Mouse (Mus musculus): ENCODE data around the gene Lrrc17. TPM values are rescaled to one million over a fixed set of nuclear protein-coding genes. Genes with fewer than 3 reads are reported as not detected.
"Not testable (repeated sequence)": the region's sequence is repeated elsewhere in the genome, so short reads cannot be mapped to it uniquely, and the experiment has no call there.

The Lrrc17 gene
- polyA plus RNA-seq, 1 experiment: not detected

GRCm38 (mm10) chr5:21592106-21592505 is 48.7 kb downstream of the Lrrc17 start:
- Histone ChIP-seq H3K27ac (ENCODE audit: insufficient read depth, low read length) (no peak overlapping the region), H3K4me3 (ENCODE audit: insufficient read depth, low read length) (no peak overlapping the region), H3K4me1 (ENCODE audit: control insufficient read depth, insufficient read depth, low read length) (no peaks in the 10 kb centered on the region)
- TF ChIP-seq CTCF (IDR thresholded peaks at IDR 0.05; ENCODE audit: extremely low read depth, insufficient read depth, low read length) (no peak), POLR2A (IDR thresholded peaks at IDR 0.05; ENCODE audit: extremely low read depth, insufficient read depth, low read length) (no peak)

DNA sequence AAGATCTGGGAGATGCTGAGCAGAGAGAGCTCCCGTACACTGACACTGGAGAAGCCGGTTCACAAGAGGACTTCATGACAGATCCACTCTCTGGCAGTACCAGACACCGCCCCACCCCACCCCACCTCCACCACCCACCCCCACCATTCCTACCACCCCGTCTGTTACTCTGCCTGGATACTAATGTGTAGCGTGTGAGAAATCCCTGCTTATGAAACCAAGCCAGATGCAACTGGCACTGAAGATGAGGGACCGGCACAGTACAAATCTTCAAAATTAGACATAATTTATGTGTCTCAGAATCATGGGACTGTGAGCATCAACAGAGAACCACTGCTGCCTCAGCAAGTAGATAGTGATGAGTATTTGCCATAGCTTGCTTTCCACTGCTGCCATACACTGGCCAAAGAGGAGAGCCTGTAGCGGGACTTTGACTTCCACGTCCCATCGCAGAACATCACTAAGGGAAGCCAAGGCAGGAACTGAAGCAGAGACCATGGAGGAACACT is 49.9 kb downstream of the Lrrc17 start:
- Histone ChIP-seq H3K4me3 (ENCODE audit: insufficient read depth, low read length) (no peak overlapping the region), H3K27ac (ENCODE audit: insufficient read depth, low read length) (no peak overlapping the region), H3K4me1 (ENCODE audit: control insufficient read depth, insufficient read depth, low read length) (no peaks in the 10 kb centered on the region)
- TF ChIP-seq POLR2A (IDR thresholded peaks at IDR 0.05; ENCODE audit: extremely low read depth, insufficient read depth, low read length): no peak
- TF ChIP-seq CTCF (IDR thresholded peaks at IDR 0.05; ENCODE audit: extremely low read depth, insufficient read depth, low read length): no peak

- H3K4me1 ChIP-seq (ENCODE audit: control insufficient read depth, insufficient read depth, low read length); H3K27ac ChIP-seq (ENCODE audit: insufficient read depth, low read length); H3K4me3 ChIP-seq (ENCODE audit: insufficient read depth, low read length): not testable (repeated sequence)
Measured at GRCm38 (mm10) chr5:21599536-21599935, 56.2 kb downstream of the Lrrc17 start.

- Histone ChIP-seq H3K27ac (ENCODE audit: insufficient read depth, low read length) (no peak overlapping the region), H3K4me3 (ENCODE audit: insufficient read depth, low read length) (no peak overlapping the region), H3K4me1 (ENCODE audit: control insufficient read depth, insufficient read depth, low read length) (no peaks in the 10 kb centered on the region)
- no peak for TF ChIP-seq CTCF (IDR thresholded peaks at IDR 0.05; ENCODE audit: extremely low read depth, insufficient read depth, low read length)
- no peak for TF ChIP-seq POLR2A (IDR thresholded peaks at IDR 0.05; ENCODE audit: extremely low read depth, insufficient read depth, low read length)
Measured at GRCm38 (mm10) chr5:21599961-21600360, 56.6 kb downstream of the Lrrc17 start.

- no peak overlapping the region for H3K4me3 ChIP-seq (ENCODE audit: insufficient read depth, low read length)
- H3K4me1 ChIP-seq (ENCODE audit: control insufficient read depth, insufficient read depth, low read length): peaks cover 6% of the 10 kb centered on the region; the same call in 1 of the 2 replicates
- TF ChIP-seq CTCF (IDR thresholded peaks at IDR 0.05; ENCODE audit: extremely low read depth, insufficient read depth, low read length) (no peak), POLR2A (IDR thresholded peaks at IDR 0.05; ENCODE audit: extremely low read depth, insufficient read depth, low read length) (no peak)
- H3K27ac ChIP-seq (ENCODE audit: insufficient read depth, low read length): no peak overlapping the region
Measured at GRCm38 (mm10) chr5:21605936-21606335, 62.6 kb downstream of the Lrrc17 start.

DNA sequence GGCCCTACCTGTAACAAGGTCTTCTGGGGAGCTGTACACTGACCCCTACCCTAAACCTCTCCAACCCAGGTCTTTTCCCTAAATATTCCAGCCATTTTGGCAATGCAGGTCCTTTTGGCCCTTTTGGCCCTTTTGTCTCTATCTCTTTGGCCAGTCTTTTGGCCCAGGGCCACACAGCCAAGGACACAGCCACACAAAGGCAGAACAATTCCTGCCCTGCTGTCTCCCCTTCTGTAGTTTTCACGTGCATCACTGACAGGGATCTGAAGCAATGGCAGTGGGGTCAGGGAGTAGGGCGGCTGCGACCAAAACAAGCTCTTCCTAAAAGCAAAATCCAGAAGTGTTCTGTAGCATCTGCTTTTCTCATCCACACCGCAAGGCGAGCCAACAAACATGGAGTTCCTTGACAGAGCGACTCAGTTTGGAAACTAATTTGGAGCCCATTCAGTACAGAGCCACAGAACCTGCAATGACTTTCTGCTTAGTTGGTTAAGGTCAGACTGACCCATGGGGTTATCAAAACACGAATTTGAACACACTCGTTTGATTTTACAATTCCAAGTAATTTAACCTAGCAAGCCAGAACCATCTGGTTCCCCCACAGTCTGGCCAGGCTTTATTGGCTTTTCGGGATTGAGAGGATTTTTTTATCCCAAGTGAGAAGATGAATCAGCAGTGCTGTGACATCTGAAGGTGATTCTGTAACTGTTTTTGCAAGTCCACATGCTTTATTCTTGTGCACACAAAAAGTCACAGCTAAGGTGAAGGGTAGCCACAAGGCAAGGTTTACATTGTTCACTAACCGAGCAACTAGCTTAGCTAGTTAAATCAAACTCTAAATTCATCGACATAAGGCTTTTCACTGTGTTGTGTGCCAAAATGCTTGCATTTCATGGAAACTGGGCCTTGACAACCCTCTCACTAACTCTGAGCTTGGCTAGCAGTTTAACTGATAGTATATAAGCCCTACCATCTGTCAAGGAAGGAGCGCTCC is 65.2 kb downstream of the Lrrc17 start:
- TF ChIP-seq CTCF (IDR thresholded peaks at IDR 0.05; ENCODE audit: extremely low read depth, insufficient read depth, low read length): no peak
- TF ChIP-seq POLR2A (IDR thresholded peaks at IDR 0.05; ENCODE audit: extremely low read depth, insufficient read depth, low read length): no peak
- Histone ChIP-seq H3K4me3 (ENCODE audit: insufficient read depth, low read length) (no peak overlapping the region), H3K27ac (ENCODE audit: insufficient read depth, low read length) (peak overlapping the region; percentile 82), H3K4me1 (ENCODE audit: control insufficient read depth, insufficient read depth, low read length) (peaks cover 6% of the 10 kb centered on the region; the same call in 1 of the 2 replicates)

GRCm38 (mm10) chr5:21610996-21611395 is 67.6 kb downstream of the Lrrc17 start:
- no peak overlapping the region for H3K4me3 ChIP-seq (ENCODE audit: insufficient read depth, low read length)

GRCm38 (mm10) chr5:21614299-21614698 is 70.9 kb downstream of the Lrrc17 start:
- not testable (repeated sequence) for H3K27ac ChIP-seq (ENCODE audit: insufficient read depth, low read length); H3K4me1 ChIP-seq (ENCODE audit: control insufficient read depth, insufficient read depth, low read length); H3K4me3 ChIP-seq (ENCODE audit: insufficient read depth, low read length)

More at GRCm38 (mm10) chr5:21610996-21611395, 67.6 kb downstream of the Lrrc17 start:
- H3K27ac ChIP-seq (ENCODE audit: insufficient read depth, low read length): no peak overlapping the region
- no peak for TF ChIP-seq POLR2A (IDR thresholded peaks at IDR 0.05; ENCODE audit: extremely low read depth, insufficient read depth, low read length)
- TF ChIP-seq CTCF (IDR thresholded peaks at IDR 0.05; ENCODE audit: extremely low read depth, insufficient read depth, low read length): no peak
- peaks cover 6% of the 10 kb centered on the region; the same call in 1 of the 2 replicates for H3K4me1 ChIP-seq (ENCODE audit: control insufficient read depth, insufficient read depth, low read length)

DNA sequence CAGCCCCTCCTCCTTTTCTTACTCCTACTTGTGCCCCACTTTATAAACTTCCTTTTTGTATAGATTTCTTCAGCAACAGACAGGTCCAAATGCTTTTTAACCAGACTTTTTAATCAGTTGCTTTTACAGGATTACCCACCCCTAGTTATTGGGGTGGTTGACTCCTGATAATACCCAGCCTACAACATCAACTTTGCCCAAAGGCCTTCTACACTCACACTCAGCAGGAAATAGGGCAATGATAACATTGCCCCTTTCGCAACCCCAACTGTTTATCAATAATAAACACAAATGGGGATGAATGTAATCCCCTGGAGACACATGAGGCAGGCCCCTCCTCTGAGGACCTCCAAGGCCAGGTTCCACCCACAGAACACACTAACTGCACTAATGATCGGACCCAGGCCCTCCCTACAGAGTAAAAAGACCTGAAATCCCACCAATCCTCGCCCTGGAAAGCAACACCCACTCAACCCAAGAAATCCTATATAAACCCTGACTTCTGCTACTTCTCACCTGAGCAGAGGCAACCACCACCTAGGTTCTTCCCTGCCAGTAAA is 73.2 kb downstream of the Lrrc17 start:
- TF ChIP-seq CTCF (IDR thresholded peaks at IDR 0.05; ENCODE audit: extremely low read depth, insufficient read depth, low read length) (no peak), POLR2A (IDR thresholded peaks at IDR 0.05; ENCODE audit: extremely low read depth, insufficient read depth, low read length) (no peak)
- Histone ChIP-seq H3K27ac (ENCODE audit: insufficient read depth, low read length) (no peak overlapping the region), H3K4me3 (ENCODE audit: insufficient read depth, low read length) (no peak overlapping the region), H3K4me1 (ENCODE audit: control insufficient read depth, insufficient read depth, low read length) (no peaks in the 10 kb centered on the region)

Other genes with a start within 250 kb of the Lrrc17 start
- 0.81 and 1.1 TPM in 2 replicates for gene Fgl2, start 170.9 kb upstream of the Lrrc17 start, polyA plus RNA-seq (2012; rRNA removed)
- 0.19 and 0.46 TPM in 2 replicates for gene Ccdc146, start 118.9 kb upstream of the Lrrc17 start, polyA plus RNA-seq (2012; rRNA removed)
- 6.6 and 7.4 TPM in 2 replicates for gene Fam185a, start 118.6 kb upstream of the Lrrc17 start, polyA plus RNA-seq (2012; rRNA removed)
- 0.28 and 0.48 TPM in 2 replicates for gene Fbxl13, start 102.1 kb downstream of the Lrrc17 start, polyA plus RNA-seq (2012; rRNA removed)
- 25.7 and 26.0 TPM in 2 replicates for gene Armc10, start 102.3 kb downstream of the Lrrc17 start, polyA plus RNA-seq (2012; rRNA removed)
- gene Napepld, start 157.8 kb downstream of the Lrrc17 start, polyA plus RNA-seq (2012; rRNA removed): 9.5 and 10.2 TPM in 2 replicates
- gene Pmpcb, start 193.6 kb downstream of the Lrrc17 start, polyA plus RNA-seq (2012; rRNA removed): 54.9 and 59.1 TPM in 2 replicates
- 21.2 and 21.3 TPM in 2 replicates for gene Dnajc2, start 241.7 kb downstream of the Lrrc17 start, polyA plus RNA-seq (2012; rRNA removed)
- 92.2 and 93.8 TPM in 2 replicates for gene Psmc2, start 241.7 kb downstream of the Lrrc17 start, polyA plus RNA-seq (2012; rRNA removed)